Mouse (Mus musculus) olfactory bulb, adult 2 months (tissue): ENCODE measurements around the gene Ube3c. TPM values are rescaled to one million over a fixed set of nuclear protein-coding genes. Genes with fewer than 3 reads are reported as not detected.
"Not testable (repeated sequence)": the region's sequence is repeated elsewhere in the genome, so short reads cannot be mapped to it uniquely, and the experiment has no call there.

ENCODE experiments used
- H3K27ac ChIP-seq: fragments of 200-500 bp; 2 replicates; pipeline ENCODE4 v1.5.1; 2012; ENCODE audit warnings: low read depth, low read length; ENCODE audit not compliant: insufficient read depth
- H3K4me1 ChIP-seq: fragments of 200-500 bp; 2 replicates; pipeline ENCODE4 v1.6.1; 2012; ENCODE audit warnings: low read length; ENCODE audit not compliant: control insufficient read depth, insufficient read depth
- H3K4me3 ChIP-seq: fragments of 200-500 bp; 2 replicates; pipeline ENCODE4 v1.5.1; 2012; ENCODE audit warnings: mild to moderate bottlenecking, low read depth, low read length, moderate library complexity; ENCODE audit not compliant: insufficient read depth
- CTCF ChIP-seq: fragments of 200-500 bp; IDR thresholded peaks from 2 replicates; pipeline ENCODE4 v1.5.1; 2012; ENCODE audit warnings: low read depth, mild to moderate bottlenecking, low read length, moderate library complexity; ENCODE audit not compliant: insufficient read depth
- POLR2A ChIP-seq: fragments of 200-500 bp; IDR thresholded peaks from 2 replicates; pipeline ENCODE4 v1.6.1; 2012; ENCODE audit warnings: mild to moderate bottlenecking, low read depth, low read length, moderate library complexity; ENCODE audit not compliant: insufficient read depth
- WGBS: fragments of 180-500 bp; shearing (Covaris S2); methylation state at CpG from one replicate; pipeline ENCODE4 v1.1.7; 2018; 5-methylcytosine and 5-hydroxymethylcytosine counted together
- polyA plus RNA-seq: library from polyadenylated mRNA; stranded (reverse); fragments of >200 nt; gene quantifications from 2 replicates; pipeline ENCODE4 v1.2.4, GENCODE M21; 2012; ENCODE audit warnings: low replicate concordance; ENCODE audit not compliant: missing spikeins, insufficient read depth, insufficient read length

Gene Ube3c
- polyA plus RNA-seq, 1 experiment = not detected

DNA sequence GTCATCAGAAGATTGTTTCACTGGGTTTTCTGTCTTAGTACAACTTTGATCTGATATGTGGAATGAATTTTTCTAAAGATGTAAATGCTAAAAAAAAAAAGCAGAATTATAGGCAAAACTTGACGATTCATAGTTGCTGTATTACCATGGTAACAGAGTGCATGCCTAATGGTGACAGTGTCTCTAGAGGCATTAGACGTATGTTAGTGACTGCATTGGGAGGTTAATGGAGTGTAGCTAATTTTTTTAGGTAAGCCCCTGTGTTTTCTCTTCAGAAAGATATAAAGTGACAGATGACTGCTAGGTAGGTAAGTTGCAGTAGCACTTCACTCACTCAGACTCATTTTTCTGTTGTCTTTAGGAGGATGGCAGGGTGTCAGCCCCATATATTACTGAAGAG, 37.5 kb downstream of the Ube3c start:
- Histone ChIP-seq H3K27ac (no peak overlapping the region), H3K4me1 (no peaks in the 10 kb centered on the region), H3K4me3 (no peak overlapping the region)
- no peak for TF ChIP-seq CTCF
- no peak for TF ChIP-seq POLR2A
- 82% methylated on average over 2 of the region's 2 CpGs for WGBS

DNA sequence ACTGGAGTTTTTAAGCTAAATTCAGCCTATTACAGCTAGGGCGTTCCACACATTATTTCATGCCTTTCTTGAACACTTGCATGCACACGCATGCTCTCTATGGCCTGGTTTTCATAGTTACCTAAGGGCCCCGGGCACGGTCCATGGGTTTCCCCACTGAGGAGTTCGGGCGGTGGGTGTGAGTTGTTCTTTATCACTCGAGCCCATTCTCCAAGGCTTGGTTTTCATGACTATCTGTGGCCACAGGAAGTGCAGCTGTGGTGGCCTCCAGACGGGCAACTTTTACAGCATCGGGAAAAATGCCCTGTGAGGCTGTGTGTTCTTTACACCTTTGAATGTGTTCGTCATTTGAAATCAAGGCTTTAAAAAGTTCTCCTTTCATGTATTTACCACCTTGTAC, 56.6 kb downstream of the Ube3c start:
- H3K4me3 ChIP-seq = no peak overlapping the region
- H3K27ac ChIP-seq = no peak overlapping the region
- TF ChIP-seq POLR2A (no peak), CTCF (no peak)
- 94% methylated on average over 10 of the region's 10 CpGs for WGBS
- no peaks in the 10 kb centered on the region for H3K4me1 ChIP-seq

DNA sequence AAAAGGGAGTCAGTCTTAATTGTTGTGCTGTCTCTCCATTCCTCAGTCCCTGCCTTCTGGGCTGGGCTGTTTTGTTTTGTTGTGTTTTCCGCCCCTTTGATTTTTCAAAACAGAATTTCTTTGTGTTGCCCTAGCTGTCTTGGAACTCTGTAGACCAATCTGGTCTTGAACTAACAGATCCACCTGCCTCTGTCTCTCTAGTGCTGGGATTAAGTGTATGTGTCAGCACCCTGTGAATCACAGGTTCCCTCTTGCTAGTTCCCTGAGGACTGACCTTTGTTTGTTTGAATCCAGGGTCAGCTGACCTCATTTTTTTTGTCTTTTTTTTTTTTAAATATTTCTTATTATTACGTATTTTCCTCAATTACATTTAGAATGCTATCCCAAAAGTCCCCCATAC, 60.9 kb downstream of the Ube3c start:
- no peaks in the 10 kb centered on the region for H3K4me1 ChIP-seq
- TF ChIP-seq CTCF (no peak), POLR2A (no peak)
- H3K27ac ChIP-seq = no peak overlapping the region
- no peak overlapping the region for H3K4me3 ChIP-seq
- 72% methylated on average over 2 of the region's 2 CpGs for WGBS

DNA sequence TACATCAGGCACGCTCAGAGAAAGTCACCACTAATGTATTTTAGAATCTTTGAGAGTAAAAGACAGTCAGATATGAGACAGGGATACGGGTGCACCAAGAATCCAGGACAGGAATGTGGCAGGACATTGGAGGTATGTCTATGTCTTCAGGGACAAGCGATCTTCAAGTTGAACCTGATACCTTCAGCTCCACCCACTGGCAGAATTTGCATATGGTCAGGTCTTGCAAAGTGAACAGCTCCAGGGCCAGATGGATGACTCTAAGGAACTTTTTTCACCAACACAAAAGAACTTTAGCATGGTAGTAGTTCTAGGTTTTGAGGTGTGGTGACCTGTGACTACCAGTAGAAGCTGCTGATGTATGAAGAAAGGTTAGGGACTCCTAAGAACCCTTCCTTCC, 62.7 kb downstream of the Ube3c start:
- H3K4me1 ChIP-seq = no peaks in the 10 kb centered on the region
- no peak overlapping the region for H3K4me3 ChIP-seq
- no peak for TF ChIP-seq POLR2A
- no peak for TF ChIP-seq CTCF
- WGBS = 91% methylated on average over 3 of the region's 3 CpGs
- H3K27ac ChIP-seq = no peak overlapping the region

DNA sequence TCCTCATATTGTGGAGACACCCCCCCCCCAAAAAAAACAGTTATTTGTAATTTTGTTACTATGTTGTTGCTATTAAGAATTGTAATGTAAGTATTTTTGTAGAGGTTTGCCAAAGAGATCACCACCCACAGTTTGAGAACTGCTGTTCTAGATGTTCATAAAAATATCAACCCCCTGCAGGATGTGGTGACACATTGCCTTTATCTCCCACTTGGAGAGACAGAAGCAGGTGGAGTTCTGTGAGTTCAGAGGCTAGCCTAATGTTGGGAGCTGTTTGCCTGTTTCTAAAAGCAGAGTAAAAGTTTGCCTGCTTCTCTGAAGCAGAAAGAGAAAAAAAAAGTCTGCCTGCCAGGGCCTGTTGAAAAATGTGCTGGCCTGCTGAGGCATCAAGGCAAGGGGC, 67.3 kb downstream of the Ube3c start:
- TF ChIP-seq POLR2A (no peak), CTCF (no peak)
- H3K4me3 ChIP-seq = no peak overlapping the region
- H3K4me1 ChIP-seq = no peaks in the 10 kb centered on the region
- H3K27ac ChIP-seq = no peak overlapping the region

DNA sequence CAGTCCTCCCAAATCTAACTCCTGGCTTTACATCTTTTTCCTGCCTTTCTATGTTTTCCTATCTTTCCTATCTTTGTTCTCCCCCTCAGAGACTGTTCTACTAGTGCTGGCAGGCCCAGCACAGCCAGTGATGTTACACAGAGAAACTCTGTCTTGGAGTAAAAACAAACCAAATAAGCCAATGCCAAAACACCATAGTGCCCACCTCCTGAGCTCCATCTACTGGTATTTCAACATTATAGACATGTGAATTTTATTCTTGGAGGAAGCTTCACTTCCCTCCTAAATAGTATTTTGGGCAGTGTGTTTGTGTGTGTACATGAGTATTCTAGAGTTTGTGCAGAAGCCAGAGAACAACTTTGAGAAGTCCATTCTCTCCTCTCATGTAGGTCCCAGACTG, 67.8 kb downstream of the Ube3c start:
- no peak overlapping the region for H3K4me3 ChIP-seq
- no peaks in the 10 kb centered on the region for H3K4me1 ChIP-seq
- no peak overlapping the region for H3K27ac ChIP-seq
- no peak for TF ChIP-seq POLR2A
- no peak for TF ChIP-seq CTCF

DNA sequence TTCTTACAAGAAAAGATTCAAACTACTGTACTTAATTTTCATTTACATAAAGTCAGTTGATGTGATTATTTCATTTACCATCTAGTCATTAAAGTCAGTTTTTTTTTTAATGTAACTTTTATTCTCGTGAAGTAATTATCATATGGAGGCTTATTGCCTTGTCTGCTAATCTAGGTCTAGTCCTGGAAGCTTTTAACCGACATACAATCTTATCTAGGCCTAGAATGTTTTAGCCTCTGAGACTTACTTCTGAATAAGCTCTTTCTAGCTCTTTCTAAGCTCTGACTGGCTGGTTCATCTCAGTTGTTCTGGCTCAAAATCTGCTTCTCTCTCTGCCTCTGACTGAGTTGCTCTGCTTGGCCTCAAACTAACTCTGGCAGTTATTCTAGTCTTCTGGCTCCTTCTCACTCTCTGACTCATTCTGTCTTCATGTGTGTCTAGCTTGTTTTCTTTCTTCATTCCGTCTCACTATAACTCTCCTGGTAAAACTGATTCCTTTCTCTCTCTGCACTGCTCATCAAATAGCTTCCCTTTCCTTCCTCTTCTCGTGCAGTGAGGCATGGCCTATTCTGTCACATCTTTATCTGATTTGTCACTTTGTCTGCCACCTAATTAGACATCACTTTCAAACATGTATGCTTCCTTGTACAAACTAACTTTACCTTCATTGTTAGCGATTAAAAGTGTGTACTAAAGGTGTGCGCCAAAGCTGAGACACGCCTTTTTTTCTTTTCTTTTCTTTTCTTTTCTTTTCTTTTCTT, 72.3 kb downstream of the Ube3c start:
- H3K27ac ChIP-seq = no peak overlapping the region
- no peaks in the 10 kb centered on the region for H3K4me1 ChIP-seq
- no peak for TF ChIP-seq CTCF
- no peak for TF ChIP-seq POLR2A
- H3K4me3 ChIP-seq = no peak overlapping the region
- WGBS = 85% methylated on average over 7 of the region's 7 CpGs

DNA sequence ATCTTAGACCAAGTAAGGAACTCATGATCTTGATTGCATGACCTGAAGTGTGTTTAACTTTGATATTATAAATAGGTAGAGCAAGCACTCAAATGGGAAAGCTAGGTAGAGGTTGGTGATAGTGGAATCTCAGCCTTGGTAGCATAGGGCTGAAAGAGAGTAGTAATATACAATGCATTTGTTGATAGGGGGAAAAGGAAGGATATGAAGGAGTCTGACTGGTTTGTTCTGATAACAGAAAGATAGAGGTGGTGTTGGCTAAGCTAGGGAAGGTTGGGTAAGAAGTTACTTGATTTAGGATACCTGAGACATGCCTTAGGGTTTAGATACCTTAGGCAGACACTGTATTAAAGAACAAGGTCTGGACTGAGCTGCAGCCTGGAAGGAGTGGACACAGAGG, 82.7 kb downstream of the Ube3c start:
- TF ChIP-seq CTCF = no peak
- no peak for TF ChIP-seq POLR2A
- H3K27ac ChIP-seq = no peak overlapping the region
- H3K4me1 ChIP-seq = no peaks in the 10 kb centered on the region
- H3K4me3 ChIP-seq = no peak overlapping the region

DNA sequence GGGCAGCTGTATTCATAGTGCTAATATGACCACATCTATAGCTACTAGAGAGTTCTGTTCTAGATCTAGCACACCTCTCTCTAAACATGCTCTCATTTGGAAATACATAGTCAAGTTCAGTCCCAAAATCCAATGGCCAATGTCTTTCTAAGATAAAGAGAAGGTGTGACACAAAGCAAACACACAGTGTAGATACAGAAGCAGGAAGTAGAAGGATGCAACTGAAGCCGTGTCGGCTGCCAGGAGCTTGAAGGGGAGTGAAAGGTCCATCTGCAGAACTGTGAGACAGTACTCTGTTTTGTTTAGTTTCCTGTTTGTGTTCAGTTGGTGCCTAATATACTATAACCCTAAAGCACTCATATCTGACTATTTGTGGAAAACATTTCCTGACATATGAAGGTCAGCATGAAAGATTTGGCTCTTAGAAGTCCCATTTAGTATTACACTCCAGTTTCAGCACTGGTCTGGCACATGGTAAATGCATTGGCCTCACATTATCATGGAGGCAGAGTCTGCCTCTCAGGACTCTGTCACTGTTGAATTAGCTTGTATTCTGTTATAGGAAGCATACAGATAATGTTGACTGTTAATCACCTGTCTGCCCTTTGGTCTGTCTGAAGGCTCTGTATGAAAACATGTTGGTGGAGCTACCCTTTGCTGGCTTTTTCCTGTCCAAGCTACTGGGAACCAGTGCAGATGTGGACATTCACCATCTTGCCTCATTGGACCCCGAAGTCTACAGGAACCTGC, 88.7 kb downstream of the Ube3c start:
- TF ChIP-seq CTCF = no peak
- TF ChIP-seq POLR2A = no peak
- 93% methylated on average over 3 of the region's 3 CpGs for WGBS

DNA sequence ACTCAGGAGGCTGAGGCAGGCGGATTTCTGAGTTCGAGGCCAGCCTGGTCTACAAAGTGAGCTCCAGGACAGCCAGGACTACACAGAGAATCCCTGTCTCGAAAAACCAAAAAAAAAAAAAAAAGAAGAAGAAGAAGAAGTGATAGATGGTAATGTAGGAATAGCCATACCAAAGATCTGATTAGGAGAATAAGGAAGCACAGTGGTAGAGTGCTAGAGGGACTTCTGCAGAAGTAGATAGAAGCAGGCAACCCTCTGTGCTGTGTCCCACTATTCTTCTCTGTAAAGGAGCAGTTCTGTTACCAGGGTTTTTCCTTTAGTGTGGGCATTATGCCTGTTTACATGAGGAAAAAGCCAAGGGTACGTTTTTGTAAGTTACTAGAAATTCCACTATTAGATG, 92.2 kb downstream of the Ube3c start:
- not testable (repeated sequence) for H3K4me1 ChIP-seq, H3K4me3 ChIP-seq, H3K27ac ChIP-seq
- WGBS = 85% methylated on average over 4 of the region's 4 CpGs

More for the DNA sequence above, 88.7 kb downstream of the Ube3c start:
- Histone ChIP-seq H3K4me1 (no peaks in the 10 kb centered on the region), H3K27ac (no peak overlapping the region), H3K4me3 (no peak overlapping the region)
